Mouse (Mus musculus) midbrain, postnatal 0 days (tissue): ENCODE measurements around the gene Tarbp1. TPM values are rescaled to one million over a fixed set of nuclear protein-coding genes. Genes with fewer than 3 reads are reported as not detected.

ENCODE experiments used
- ATAC-seq: fragments of 200-750 bp; cut with Nextera tagmentation; 2 replicates; pipeline ENCODE4 v1.8.0; 2017; ENCODE audit warnings: moderate number of reproducible peaks, mild to moderate bottlenecking, moderate TSS enrichment, moderate library complexity; ENCODE audit not compliant: low FRiP score
- DNase-seq: peaks from one replicate; pipeline ENCODE4 v3.0.0-alpha.2; 2015; ENCODE audit warnings: low spot score
- H3K27ac ChIP-seq: fragments of 300-500 bp; sonication (generic); 2 replicates; pipeline ENCODE4 v1.5.1; 2014; ENCODE audit warnings: low read depth, mild to moderate bottlenecking, low read length, mixed read lengths
- H3K27me3 ChIP-seq: fragments of 300-500 bp; sonication (generic); 2 replicates; pipeline ENCODE4 v1.6.1; 2014; ENCODE audit warnings: low read length, control low read depth, mixed read lengths; ENCODE audit not compliant: insufficient read depth
- H3K36me3 ChIP-seq: fragments of 300-500 bp; sonication (generic); 2 replicates; pipeline ENCODE4 v1.6.1; 2014; ENCODE audit warnings: low read length, control low read depth, mixed read lengths; ENCODE audit not compliant: insufficient read depth
- H3K4me1 ChIP-seq: fragments of 300-500 bp; sonication (generic); 2 replicates; pipeline ENCODE4 v1.6.1; 2014; ENCODE audit warnings: mild to moderate bottlenecking, control low read depth, antibody characterized with exemption, low read length, mixed read lengths; ENCODE audit not compliant: insufficient read depth
- H3K4me2 ChIP-seq: fragments of 300-500 bp; sonication (generic); 2 replicates; pipeline ENCODE4 v1.6.1; 2014; ENCODE audit warnings: low read depth, mild to moderate bottlenecking, low read length, mixed read lengths; ENCODE audit not compliant: poor library complexity, severe bottlenecking
- H3K4me3 ChIP-seq: fragments of 300-500 bp; sonication (generic); 2 replicates; pipeline ENCODE4 v1.5.1; 2014; ENCODE audit warnings: low read depth, mild to moderate bottlenecking, low read length, moderate library complexity
- H3K9ac ChIP-seq: fragments of 300-500 bp; sonication (generic); replicated peaks from 2 replicates; pipeline ENCODE4 v1.6.1; 2014; ENCODE audit warnings: mild to moderate bottlenecking, low read length, moderate library complexity, mixed read lengths; ENCODE audit not compliant: poor library complexity, severe bottlenecking
- H3K9me3 ChIP-seq: fragments of 300-500 bp; sonication (generic); 2 replicates; pipeline ENCODE4 v1.6.1; 2016; ENCODE audit warnings: low read length, control low read depth
- CTCF ChIP-seq: IDR thresholded peaks from 2 replicates; pipeline ENCODE4 v1.5.1; 2016; ENCODE audit warnings: antibody characterized with exemption, mild to moderate bottlenecking
- WGBS: fragments of 180-500 bp; shearing (Covaris S2); extraction: QIAGEN DNeasy Blood & Tissue Kit; methylation state at CpG from one replicate; pipeline ENCODE4 v1.1.7; 2014; 5-methylcytosine and 5-hydroxymethylcytosine counted together
- polyA plus RNA-seq: library from polyadenylated mRNA; unstranded; fragments of >200 nt; fragmentation: Nextera tagmentation; extraction: Ambion mirVana; gene quantifications from 2 replicates; pipeline ENCODE4 v1.2.1, GENCODE M21; 2015
- total RNA-seq: library from RNA; depleted of rRNA; stranded (reverse); fragments of >200 nt; gene quantifications from 2 replicates; pipeline ENCODE4 v1.2.3, GENCODE M21; 2014

The Tarbp1 gene
- total and polyA plus RNA-seq, 2 experiments from 2014 or later: 1.3 to 4.4 TPM

DNA sequence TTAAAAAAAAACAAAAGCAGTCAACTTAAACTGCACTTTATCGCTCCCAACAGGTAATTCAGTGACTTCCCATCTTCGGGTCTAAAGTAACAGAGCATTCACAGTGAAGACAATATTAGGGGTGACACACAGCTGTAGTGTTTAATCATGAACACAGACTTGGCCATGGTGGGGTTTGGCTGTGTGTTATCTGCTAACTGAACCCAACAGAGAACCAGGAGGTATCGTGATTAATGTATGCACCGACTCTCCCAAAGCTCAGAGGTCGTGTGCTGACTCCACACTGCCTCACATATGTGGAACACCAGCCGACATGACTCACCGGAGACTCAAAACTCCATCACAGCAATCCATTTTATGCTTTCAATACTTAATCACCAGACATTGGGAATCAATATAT, 13.1 kb downstream of the Tarbp1 start:
- DNase-seq: no peak
- no peak overlapping the region for H3K4me2 ChIP-seq
- WGBS: 86% methylated on average over 7 of the region's 7 CpGs
- peaks cover 42% of the 10 kb centered on the region for H3K36me3 ChIP-seq
- no peak overlapping the region for H3K4me3 ChIP-seq
- no peaks in the 10 kb centered on the region for H3K27me3 ChIP-seq
- no peak for TF ChIP-seq CTCF
- ATAC-seq: no peak
- no peaks in the 10 kb centered on the region for H3K9me3 ChIP-seq
- no peak overlapping the region for H3K9ac ChIP-seq
- no peaks in the 10 kb centered on the region for H3K4me1 ChIP-seq
- H3K27ac ChIP-seq: no peak overlapping the region

DNA sequence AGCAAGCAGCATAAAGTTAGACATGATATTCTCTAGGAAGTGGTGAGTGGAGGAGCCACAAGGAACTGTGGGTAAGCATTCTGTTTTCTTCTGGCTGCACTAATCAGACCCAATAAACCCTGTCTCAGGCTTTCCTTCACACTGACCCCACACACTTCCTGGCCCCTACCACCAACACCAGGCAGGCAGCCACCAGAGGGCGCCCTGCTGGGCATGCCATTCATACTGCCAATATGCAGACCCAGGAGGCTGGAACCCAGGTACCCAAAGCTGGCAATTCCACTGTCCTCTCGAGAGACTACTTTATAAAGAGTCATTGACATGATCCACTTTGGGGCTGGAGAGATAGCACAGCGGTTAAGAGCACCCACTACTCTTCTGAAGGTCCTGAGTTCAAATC, 14.6 kb downstream of the Tarbp1 start:
- no peak overlapping the region for H3K9ac ChIP-seq
- TF ChIP-seq CTCF: peak; percentile 63
- H3K27me3 ChIP-seq: no peaks in the 10 kb centered on the region
- H3K4me3 ChIP-seq: no peak overlapping the region
- no peaks in the 10 kb centered on the region for H3K4me1 ChIP-seq
- H3K4me2 ChIP-seq: no peak overlapping the region
- DNase-seq: peak; percentile 13
- no peak overlapping the region for H3K27ac ChIP-seq
- no peak for ATAC-seq
- 54% methylated on average over 3 of the region's 3 CpGs for WGBS
- H3K9me3 ChIP-seq: no peaks in the 10 kb centered on the region
- peaks cover 44% of the 10 kb centered on the region for H3K36me3 ChIP-seq

GRCm38 (mm10) chr8:126455383-126455782, 19.5 kb downstream of the Tarbp1 start:
- no peak overlapping the region for H3K4me2 ChIP-seq
- TF ChIP-seq CTCF: no peak
- H3K9ac ChIP-seq: no peak overlapping the region
- 78% methylated on average over 7 of the region's 7 CpGs for WGBS
- H3K27me3 ChIP-seq: no peaks in the 10 kb centered on the region
- ATAC-seq (no peak), DNase-seq (peak; percentile 54)
- H3K4me1 ChIP-seq: no peaks in the 10 kb centered on the region
- no peak overlapping the region for H3K27ac ChIP-seq
- peaks cover 51% of the 10 kb centered on the region for H3K36me3 ChIP-seq
- H3K4me3 ChIP-seq: no peak overlapping the region
- H3K9me3 ChIP-seq: no peaks in the 10 kb centered on the region

- H3K4me1 ChIP-seq: no peaks in the 10 kb centered on the region
Observed at GRCm38 (mm10) chr8:126451158-126451557, 23.7 kb downstream of the Tarbp1 start.

GRCm38 (mm10) chr8:126438937-126439336, 35.9 kb downstream of the Tarbp1 start:
- H3K27ac ChIP-seq: no peak overlapping the region
- H3K9me3 ChIP-seq: no peaks in the 10 kb centered on the region
- TF ChIP-seq CTCF: peak; percentile 61
- peaks cover 36% of the 10 kb centered on the region for H3K36me3 ChIP-seq
- H3K4me1 ChIP-seq: no peaks in the 10 kb centered on the region
- ATAC-seq: no peak
- no peak for DNase-seq
- H3K4me3 ChIP-seq: no peak overlapping the region
- 57% methylated on average over 2 of the region's 2 CpGs for WGBS
- H3K4me2 ChIP-seq: no peak overlapping the region
- no peaks in the 10 kb centered on the region for H3K27me3 ChIP-seq
- H3K9ac ChIP-seq: no peak overlapping the region

More at GRCm38 (mm10) chr8:126451158-126451557, 23.7 kb downstream of the Tarbp1 start:
- 94% methylated on average over 8 of the region's 8 CpGs for WGBS
- H3K4me2 ChIP-seq: no peak overlapping the region
- no peak overlapping the region for H3K4me3 ChIP-seq
- H3K36me3 ChIP-seq: peaks cover 65% of the 10 kb centered on the region
- no peaks in the 10 kb centered on the region for H3K9me3 ChIP-seq
- DNase-seq: no peak
- no peak overlapping the region for H3K27ac ChIP-seq
- ATAC-seq: no peak
- H3K9ac ChIP-seq: no peak overlapping the region
- TF ChIP-seq CTCF: no peak
- no peaks in the 10 kb centered on the region for H3K27me3 ChIP-seq

- Histone ChIP-seq H3K4me3 (no peak overlapping the region), H3K27ac (no peak overlapping the region), H3K4me1 (no peaks in the 10 kb centered on the region), H3K27me3 (no peaks in the 10 kb centered on the region), H3K9me3 (no peaks in the 10 kb centered on the region), H3K9ac (no peak overlapping the region), H3K36me3 (peaks cover 53% of the 10 kb centered on the region), H3K4me2 (no peak overlapping the region)
- ATAC-seq (no peak), DNase-seq (peak; percentile 26)
- peak; percentile 62 for TF ChIP-seq CTCF
- 80% methylated on average over 7 of the region's 7 CpGs for WGBS
Observed at GRCm38 (mm10) chr8:126433827-126434226, 41.0 kb downstream of the Tarbp1 start.
